Mouse (Mus musculus): ENCODE results near the gene Suclg2. TPM values are rescaled to one million over a fixed set of nuclear protein-coding genes. Genes with fewer than 3 reads are reported as not detected.

Suclg2 gene
- polyA plus RNA-seq, 1 experiment from 2014 or later = 38.1 TPM

DNA sequence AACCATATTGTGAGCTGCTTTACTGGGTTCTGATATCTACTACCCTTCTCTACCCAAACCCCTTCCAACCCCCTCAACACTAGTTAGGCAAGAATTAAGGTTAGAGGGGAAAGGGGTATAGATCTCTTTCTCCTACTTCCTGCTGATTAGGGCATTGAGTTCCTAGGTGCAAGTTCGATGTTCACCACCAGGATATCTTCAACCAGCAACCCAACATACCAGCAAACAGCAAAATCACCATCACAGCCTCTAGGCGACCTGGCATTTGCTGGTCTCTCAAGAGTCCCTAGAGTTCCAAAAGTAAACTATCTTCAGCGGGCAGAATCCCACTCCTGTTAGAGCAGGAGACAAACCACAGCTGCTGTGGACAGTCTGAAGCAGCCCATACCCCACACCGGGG is 33.4 kb downstream of the Suclg2 start:
- Histone ChIP-seq H3K9me3 (ENCODE audit: control insufficient read depth, low read length) (no peaks in the 10 kb centered on the region), H3K4me3 (ENCODE audit: low read depth, low read length) (no peak overlapping the region), H3K36me3 (ENCODE audit: control insufficient read depth, insufficient read depth, low read length) (no peaks in the 10 kb centered on the region), H3K27me3 (ENCODE audit: control insufficient read depth, insufficient read depth, low read length) (no peaks in the 10 kb centered on the region), H3K9ac (ENCODE audit: low read depth, low read length) (no peak overlapping the region), H3K4me2 (replicated peaks; ENCODE audit: low read depth, low read length) (no peak overlapping the region), H3K4me1 (replicated peaks; ENCODE audit: control insufficient read depth, insufficient read depth, low read length) (no peaks in the 10 kb centered on the region), H3K27ac (ENCODE audit: low read depth, low read length) (no peak overlapping the region)
- WGBS = 83% methylated on average over 4 of the region's 4 CpGs
- DNase-seq (ENCODE audit: low spot score) = no peak
- no peak for ATAC-seq (ENCODE audit: low FRiP score)

DNA sequence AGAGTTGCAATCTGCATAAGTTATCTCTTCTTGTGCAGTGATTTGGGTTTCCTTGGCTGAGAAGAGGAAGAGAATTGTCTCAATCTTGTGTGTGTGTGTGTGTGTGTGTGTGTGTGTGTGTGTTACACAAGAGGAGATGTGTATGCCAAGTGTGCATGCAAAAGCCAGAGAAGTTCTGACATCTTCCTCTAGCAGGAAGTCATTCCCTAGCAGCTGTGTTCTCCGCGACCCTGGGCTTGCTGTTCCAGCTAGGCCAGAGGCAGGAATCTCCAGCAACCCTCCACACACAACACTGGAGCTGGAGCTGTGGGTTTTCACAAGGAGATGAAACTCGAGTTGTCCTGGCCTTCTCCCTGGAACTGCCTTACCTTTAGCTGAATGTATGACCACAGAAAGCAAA is 38.9 kb downstream of the Suclg2 start:
- no peaks in the 10 kb centered on the region for H3K27me3 ChIP-seq (ENCODE audit: control insufficient read depth, insufficient read depth, low read length)
- 86% methylated on average over 3 of the region's 3 CpGs for WGBS
- H3K4me1 ChIP-seq (replicated peaks; ENCODE audit: control insufficient read depth, insufficient read depth, low read length) = no peaks in the 10 kb centered on the region
- H3K9me3 ChIP-seq (ENCODE audit: control insufficient read depth, low read length) = no peaks in the 10 kb centered on the region
- H3K36me3 ChIP-seq (ENCODE audit: control insufficient read depth, insufficient read depth, low read length) = no peaks in the 10 kb centered on the region
- H3K9ac ChIP-seq (ENCODE audit: low read depth, low read length) = no peak overlapping the region
- H3K4me3 ChIP-seq (ENCODE audit: low read depth, low read length) = no peak overlapping the region
- H3K4me2 ChIP-seq (replicated peaks; ENCODE audit: low read depth, low read length) = no peak overlapping the region
- DNase-seq (ENCODE audit: low spot score) (no peak), ATAC-seq (ENCODE audit: low FRiP score) (no peak)
- H3K27ac ChIP-seq (ENCODE audit: low read depth, low read length) = no peak overlapping the region

DNA sequence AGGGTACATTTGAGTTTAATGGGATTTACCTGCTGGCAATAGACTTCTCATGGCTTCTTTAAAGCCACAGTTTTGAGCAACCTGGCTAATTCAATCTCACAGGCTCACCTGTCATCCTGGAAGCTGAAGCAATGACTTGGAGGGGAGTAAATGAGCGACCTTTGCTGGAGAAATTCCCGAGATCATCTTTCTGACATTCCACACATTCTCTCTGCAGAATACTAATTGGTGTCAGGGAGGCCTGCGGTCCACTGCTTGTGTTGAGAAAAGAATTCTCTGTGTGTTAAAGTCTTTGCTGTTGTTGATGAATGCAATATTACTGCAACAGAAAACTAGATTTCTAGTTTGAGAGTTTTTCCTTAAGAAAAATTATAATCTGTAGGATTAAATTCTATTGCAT is 39.3 kb downstream of the Suclg2 start:
- no peaks in the 10 kb centered on the region for H3K36me3 ChIP-seq (ENCODE audit: control insufficient read depth, insufficient read depth, low read length)
- ATAC-seq (ENCODE audit: low FRiP score) (no peak), DNase-seq (ENCODE audit: low spot score) (no peak)
- no peaks in the 10 kb centered on the region for H3K27me3 ChIP-seq (ENCODE audit: control insufficient read depth, insufficient read depth, low read length)
- H3K4me1 ChIP-seq (replicated peaks; ENCODE audit: control insufficient read depth, insufficient read depth, low read length) = no peaks in the 10 kb centered on the region
- no peak overlapping the region for H3K9ac ChIP-seq (ENCODE audit: low read depth, low read length)
- no peak overlapping the region for H3K4me2 ChIP-seq (replicated peaks; ENCODE audit: low read depth, low read length)
- H3K27ac ChIP-seq (ENCODE audit: low read depth, low read length) = no peak overlapping the region
- WGBS = 42% methylated on average over 3 of the region's 3 CpGs
- no peaks in the 10 kb centered on the region for H3K9me3 ChIP-seq (ENCODE audit: control insufficient read depth, low read length)
- no peak overlapping the region for H3K4me3 ChIP-seq (ENCODE audit: low read depth, low read length)

DNA sequence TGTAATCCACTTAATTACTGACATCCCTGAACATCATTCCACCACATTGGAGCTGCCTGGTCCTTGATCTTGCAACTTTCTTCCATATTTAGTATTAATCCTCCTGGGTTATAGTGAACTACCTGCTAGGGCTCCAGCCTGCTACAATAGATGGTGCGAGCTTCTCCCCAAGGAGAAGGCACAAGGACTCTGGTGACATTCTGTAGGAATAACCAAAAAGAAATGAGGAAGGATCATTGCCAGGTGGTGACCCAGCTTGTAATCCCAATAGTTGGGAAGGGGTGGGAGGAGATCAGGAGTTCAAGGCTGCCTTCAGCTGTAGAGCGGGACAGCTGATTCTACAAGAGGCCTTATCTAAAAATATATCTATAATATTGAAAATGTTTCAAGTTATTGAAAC is 41.6 kb downstream of the Suclg2 start:
- Histone ChIP-seq H3K36me3 (ENCODE audit: control insufficient read depth, insufficient read depth, low read length) (no peaks in the 10 kb centered on the region), H3K27ac (ENCODE audit: low read depth, low read length) (no peak overlapping the region), H3K27me3 (ENCODE audit: control insufficient read depth, insufficient read depth, low read length) (no peaks in the 10 kb centered on the region), H3K4me1 (replicated peaks; ENCODE audit: control insufficient read depth, insufficient read depth, low read length) (no peaks in the 10 kb centered on the region), H3K4me2 (replicated peaks; ENCODE audit: low read depth, low read length) (no peak overlapping the region), H3K9me3 (ENCODE audit: control insufficient read depth, low read length) (no peaks in the 10 kb centered on the region), H3K4me3 (ENCODE audit: low read depth, low read length) (no peak overlapping the region), H3K9ac (ENCODE audit: low read depth, low read length) (no peak overlapping the region)
- DNase-seq (ENCODE audit: low spot score) = no peak
- no peak for ATAC-seq (ENCODE audit: low FRiP score)
- 94% methylated on average over 2 of the region's 2 CpGs for WGBS

DNA sequence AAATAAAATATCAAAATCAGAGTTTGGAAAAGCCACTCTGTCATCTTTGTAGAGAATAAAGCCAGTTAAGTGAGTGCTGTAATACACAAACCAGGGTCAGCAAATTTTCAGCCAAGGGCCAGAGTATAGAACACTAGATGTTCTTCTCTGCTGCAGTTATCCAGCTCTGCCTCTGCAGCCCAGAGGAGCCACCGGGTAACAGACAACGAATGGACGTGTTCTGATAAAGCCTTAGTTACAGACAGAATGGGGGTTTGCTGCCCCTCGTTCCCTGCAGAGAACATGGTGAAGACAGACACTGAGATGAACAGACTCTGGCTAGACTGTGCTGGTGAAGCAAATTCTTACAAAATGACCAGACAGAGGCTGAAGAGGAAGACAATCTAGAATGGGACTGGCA is 42.2 kb downstream of the Suclg2 start:
- 65% methylated on average over 4 of the region's 4 CpGs for WGBS
- no peak overlapping the region for H3K4me2 ChIP-seq (replicated peaks; ENCODE audit: low read depth, low read length)
- no peak for ATAC-seq (ENCODE audit: low FRiP score)
- DNase-seq (ENCODE audit: low spot score) = no peak
- H3K36me3 ChIP-seq (ENCODE audit: control insufficient read depth, insufficient read depth, low read length) = no peaks in the 10 kb centered on the region
- no peak overlapping the region for H3K27ac ChIP-seq (ENCODE audit: low read depth, low read length)
- H3K4me3 ChIP-seq (ENCODE audit: low read depth, low read length) = no peak overlapping the region
- H3K9me3 ChIP-seq (ENCODE audit: control insufficient read depth, low read length) = no peaks in the 10 kb centered on the region
- H3K9ac ChIP-seq (ENCODE audit: low read depth, low read length) = no peak overlapping the region
- H3K27me3 ChIP-seq (ENCODE audit: control insufficient read depth, insufficient read depth, low read length) = no peaks in the 10 kb centered on the region
- H3K4me1 ChIP-seq (replicated peaks; ENCODE audit: control insufficient read depth, insufficient read depth, low read length) = no peaks in the 10 kb centered on the region

DNA sequence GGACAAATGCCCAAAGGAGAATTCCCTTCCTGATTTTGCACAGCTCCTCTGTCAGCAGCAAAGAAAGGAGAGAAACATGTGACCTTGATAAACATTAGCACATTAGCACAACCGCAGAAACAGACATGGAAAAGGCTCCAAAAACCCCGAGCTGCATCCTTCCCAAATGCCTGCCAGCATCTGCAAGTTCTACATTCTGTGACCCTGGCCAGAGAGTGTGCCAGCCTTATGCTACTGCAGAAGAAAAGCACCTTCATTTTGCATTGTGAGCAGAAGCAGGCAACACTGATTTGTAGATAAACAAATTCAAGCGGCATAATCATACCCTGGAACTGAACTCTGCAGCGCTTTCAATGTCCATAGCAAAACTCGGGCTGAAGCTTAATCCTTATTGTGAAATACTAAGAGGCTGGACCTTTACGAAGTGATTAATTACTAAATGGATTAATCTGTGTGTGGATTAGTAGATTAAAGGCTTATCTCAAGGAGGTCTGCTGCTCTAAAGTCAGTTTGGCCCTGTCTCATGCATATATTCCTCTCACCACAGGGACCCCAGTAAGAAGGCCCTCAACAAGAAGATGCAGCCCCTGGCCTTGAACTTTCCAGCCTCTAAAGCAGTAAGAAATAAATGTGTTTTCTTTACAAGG is 43.4 kb downstream of the Suclg2 start:
- Histone ChIP-seq H3K4me2 (replicated peaks; ENCODE audit: low read depth, low read length) (no peak overlapping the region), H3K27me3 (ENCODE audit: control insufficient read depth, insufficient read depth, low read length) (no peaks in the 10 kb centered on the region), H3K4me1 (replicated peaks; ENCODE audit: control insufficient read depth, insufficient read depth, low read length) (no peaks in the 10 kb centered on the region), H3K9me3 (ENCODE audit: control insufficient read depth, low read length) (no peaks in the 10 kb centered on the region), H3K9ac (ENCODE audit: low read depth, low read length) (no peak overlapping the region), H3K27ac (ENCODE audit: low read depth, low read length) (no peak overlapping the region), H3K36me3 (ENCODE audit: control insufficient read depth, insufficient read depth, low read length) (no peaks in the 10 kb centered on the region), H3K4me3 (ENCODE audit: low read depth, low read length) (no peak overlapping the region)
- no peak for DNase-seq (ENCODE audit: low spot score)
- no peak for ATAC-seq (ENCODE audit: low FRiP score)
- WGBS = 61% methylated on average over 6 of the region's 6 CpGs

DNA sequence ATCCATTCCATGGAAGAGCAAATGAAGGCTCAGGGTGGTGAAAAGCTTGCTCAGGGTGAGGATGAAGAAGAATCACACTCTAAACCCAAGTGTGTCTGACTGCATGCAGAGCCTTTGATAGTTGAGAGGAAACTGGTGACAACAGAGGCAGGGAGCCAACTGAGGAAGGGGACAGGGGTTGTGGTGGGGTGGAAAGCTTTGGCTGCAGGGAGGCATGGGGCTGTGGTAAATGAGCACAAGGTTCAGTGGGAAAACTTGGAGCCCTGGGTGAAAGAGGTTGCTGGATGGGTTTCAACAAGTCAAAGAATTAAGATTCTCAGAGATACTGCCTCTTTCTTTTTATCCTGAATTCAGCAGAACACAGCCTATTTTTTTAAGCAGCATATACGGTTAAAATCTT is 43.9 kb downstream of the Suclg2 start:
- no peaks in the 10 kb centered on the region for H3K27me3 ChIP-seq (ENCODE audit: control insufficient read depth, insufficient read depth, low read length)
- DNase-seq (ENCODE audit: low spot score) = no peak
- no peak overlapping the region for H3K27ac ChIP-seq (ENCODE audit: low read depth, low read length)
- H3K4me2 ChIP-seq (replicated peaks; ENCODE audit: low read depth, low read length) = no peak overlapping the region
- H3K9ac ChIP-seq (ENCODE audit: low read depth, low read length) = no peak overlapping the region
- H3K4me3 ChIP-seq (ENCODE audit: low read depth, low read length) = no peak overlapping the region
- no peaks in the 10 kb centered on the region for H3K4me1 ChIP-seq (replicated peaks; ENCODE audit: control insufficient read depth, insufficient read depth, low read length)
- no peak for ATAC-seq (ENCODE audit: low FRiP score)
- H3K9me3 ChIP-seq (ENCODE audit: control insufficient read depth, low read length) = no peaks in the 10 kb centered on the region
- H3K36me3 ChIP-seq (ENCODE audit: control insufficient read depth, insufficient read depth, low read length) = no peaks in the 10 kb centered on the region
- 69% methylated on average over 1 of the region's 1 CpGs for WGBS

DNA sequence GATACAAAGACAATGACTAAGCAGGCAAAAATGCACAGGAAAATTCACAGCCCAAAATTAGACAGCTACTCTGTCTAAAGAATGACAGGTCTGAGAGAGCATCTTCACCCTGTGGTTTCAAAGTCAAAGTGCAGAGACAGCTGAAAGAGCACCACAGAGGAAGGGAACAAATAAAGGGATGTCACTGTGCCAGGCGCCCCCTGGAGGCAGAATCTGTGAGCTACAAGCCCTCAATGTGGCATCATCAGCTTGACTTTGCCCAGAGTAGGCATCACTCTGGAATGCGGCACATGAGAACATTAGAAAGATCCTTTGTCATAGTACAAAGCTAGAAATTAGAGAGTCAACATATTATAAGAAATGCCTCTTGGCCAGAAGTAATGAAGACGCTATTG is 49.3 kb downstream of the Suclg2 start:
- ATAC-seq (ENCODE audit: low FRiP score) (peak; percentile 22; the same call in 1 of the 2 replicates), DNase-seq (ENCODE audit: low spot score) (peak; percentile 67)
- Histone ChIP-seq H3K9ac (ENCODE audit: low read depth, low read length) (no peak overlapping the region), H3K4me1 (replicated peaks; ENCODE audit: control insufficient read depth, insufficient read depth, low read length) (no peaks in the 10 kb centered on the region), H3K27me3 (ENCODE audit: control insufficient read depth, insufficient read depth, low read length) (no peaks in the 10 kb centered on the region), H3K9me3 (ENCODE audit: control insufficient read depth, low read length) (no peaks in the 10 kb centered on the region), H3K27ac (ENCODE audit: low read depth, low read length) (no peak overlapping the region), H3K4me3 (ENCODE audit: low read depth, low read length) (no peak overlapping the region), H3K36me3 (ENCODE audit: control insufficient read depth, insufficient read depth, low read length) (no peaks in the 10 kb centered on the region), H3K4me2 (replicated peaks; ENCODE audit: low read depth, low read length) (no peak overlapping the region)
- WGBS = 55% methylated on average over 3 of the region's 3 CpGs

DNA sequence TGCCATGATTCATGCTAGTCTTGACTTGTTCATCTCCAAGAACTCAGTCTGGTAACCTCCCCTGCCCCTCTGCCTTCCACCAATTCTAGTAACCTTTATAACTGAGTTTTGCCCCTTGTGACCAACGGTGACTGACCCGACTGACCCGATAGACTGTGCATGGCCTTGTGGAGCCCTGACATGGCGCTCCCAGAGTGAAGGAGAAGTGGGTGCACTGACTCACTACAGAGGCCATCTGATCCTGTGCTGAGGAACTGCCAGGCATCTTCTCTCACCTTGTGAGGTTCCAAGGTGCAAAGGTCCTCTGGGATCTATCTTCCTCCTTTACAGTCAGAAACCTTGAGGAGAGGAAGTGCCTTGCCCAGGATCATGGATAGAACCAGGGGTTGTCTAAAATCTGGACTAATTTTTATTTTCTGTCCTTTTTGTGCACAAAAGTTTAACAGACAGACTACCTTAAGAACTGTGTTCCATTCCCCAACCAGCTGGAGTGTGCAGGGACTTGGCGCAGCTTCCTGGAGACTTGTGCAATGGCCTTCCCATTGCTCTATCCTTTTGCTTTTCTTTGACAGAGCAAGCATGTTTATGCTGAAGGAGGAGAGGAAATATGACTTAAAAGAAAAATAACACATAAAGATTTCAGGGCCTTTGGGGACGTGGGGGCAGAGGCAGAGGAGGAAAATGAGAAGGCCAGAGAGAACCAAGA is 49.8 kb downstream of the Suclg2 start:
- H3K27ac ChIP-seq (ENCODE audit: low read depth, low read length) = no peak overlapping the region
- ATAC-seq (ENCODE audit: low FRiP score) (no peak), DNase-seq (ENCODE audit: low spot score) (no peak)
- no peak overlapping the region for H3K4me3 ChIP-seq (ENCODE audit: low read depth, low read length)
- H3K9ac ChIP-seq (ENCODE audit: low read depth, low read length) = no peak overlapping the region
- no peaks in the 10 kb centered on the region for H3K9me3 ChIP-seq (ENCODE audit: control insufficient read depth, low read length)
- H3K4me1 ChIP-seq (replicated peaks; ENCODE audit: control insufficient read depth, insufficient read depth, low read length) = no peaks in the 10 kb centered on the region
- no peak overlapping the region for H3K4me2 ChIP-seq (replicated peaks; ENCODE audit: low read depth, low read length)
- H3K27me3 ChIP-seq (ENCODE audit: control insufficient read depth, insufficient read depth, low read length) = no peaks in the 10 kb centered on the region
- H3K36me3 ChIP-seq (ENCODE audit: control insufficient read depth, insufficient read depth, low read length) = no peaks in the 10 kb centered on the region
- 91% methylated on average over 6 of the region's 6 CpGs for WGBS

Measured in hindbrain, embryonic 11.5 days (tissue).